In the genomic region with DNA sequence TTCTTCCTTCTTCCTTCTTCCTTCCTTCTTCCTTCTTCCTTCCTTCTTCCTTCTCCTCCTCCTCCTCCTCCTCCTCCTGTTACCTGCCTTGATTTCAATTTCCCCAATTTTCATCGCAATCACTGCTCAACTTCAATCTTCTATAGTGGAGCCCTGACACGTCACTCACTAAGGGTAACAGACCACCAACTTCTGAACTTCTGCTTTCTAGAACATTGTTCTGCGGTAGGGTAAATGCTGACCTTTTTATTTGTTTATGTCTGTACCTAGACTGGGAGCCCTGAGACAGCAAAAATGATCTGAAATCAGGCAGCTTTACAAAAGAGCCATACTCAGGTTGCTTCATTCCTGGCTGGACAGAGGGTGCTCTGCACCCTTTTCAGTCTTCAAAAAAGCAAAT, we compare ENCODE assay signal across 16 mouse cellular contexts.
"Had no signal": no experiment of that assay in that cellular context is flagged by ENCODE, and none has a peak within 500 bp of the region (broad histone marks: within the 10 kb centered on the region; RNA-seq: fewer than 3 reads in every experiment).

No protein-coding gene starts in this region.

- ATAC-seq: hindbrain, postnatal 0 days; inflammation-experienced regulatory T-cells, adult 6 months had no signal

- DNase-seq: heart, postnatal 10 days; heart, postnatal 14 days; heart, postnatal 36 days; heart, postnatal 4 days; kidney, adult 11 months; kidney, adult 18-20 months; kidney, adult 2 months; kidney, adult 8-10 months; kidney, adult 9 months; kidney, postnatal 14 days; kidney, postnatal 25 days; kidney, postnatal 36 days; kidney, postnatal 4 days; layer of hippocampus, adult 9-11 months had no signal
